Mouse (Mus musculus) cerebellum, postnatal 25 days (tissue): ENCODE data around the gene Etnppl.

Source experiments
- DNase-seq, 2 experiments: peaks; one replicate each; pipeline ENCODE4 v3.0.0; 2021; ENCODE audit warnings: mixed read lengths in 2 of 2

Gene Etnppl

GRCm38 (mm10) chr3:130617439-130617898 lies at the start of gene Etnppl:
Gene Etnppl (plus strand): TSS chr3:130617448.
- peak in 1 of 2 experiments; percentile 9 for DNase-seq

GRCm38 (mm10) chr3:130568331-130569095 lies 48.7 kb upstream of the Etnppl start:
- DNase-seq, result no peak

- no peak for DNase-seq
Measured at GRCm38 (mm10) chr3:130573243-130573642, 44.0 kb upstream of the Etnppl start.

- DNase-seq, result peak in 1 of 2 experiments; percentile 31
Measured at GRCm38 (mm10) chr3:130574652-130575051, 42.6 kb upstream of the Etnppl start.

- peak in 1 of 2 experiments; percentile 7 for DNase-seq
Measured at GRCm38 (mm10) chr3:130576683-130577082, 40.6 kb upstream of the Etnppl start.

- DNase-seq, result peak in 1 of 2 experiments; percentile 14
Measured at GRCm38 (mm10) chr3:130579501-130579900, 37.7 kb upstream of the Etnppl start.

- DNase-seq, result no peak
Measured at GRCm38 (mm10) chr3:130581577-130581976, 35.7 kb upstream of the Etnppl start.

GRCm38 (mm10) chr3:130582903-130583664 lies 34.2 kb upstream of the Etnppl start:
- no peak for DNase-seq

- no peak for DNase-seq
Measured at GRCm38 (mm10) chr3:130584007-130584406, 33.2 kb upstream of the Etnppl start.

GRCm38 (mm10) chr3:130595050-130595449 lies 22.2 kb upstream of the Etnppl start:
- DNase-seq, result no peak

- no peak for DNase-seq
Measured at GRCm38 (mm10) chr3:130601491-130601890, 15.8 kb upstream of the Etnppl start.

GRCm38 (mm10) chr3:130607924-130608323 lies 9.3 kb upstream of the Etnppl start:
- peak in 1 of 2 experiments; percentile 9 for DNase-seq

GRCm38 (mm10) chr3:130614444-130614843 lies 2.8 kb upstream of the Etnppl start:
- DNase-seq, result no peak

- DNase-seq, result no peak
Measured at GRCm38 (mm10) chr3:130615625-130616024, 1.6 kb upstream of the Etnppl start.

GRCm38 (mm10) chr3:130620517-130621146 lies 3.4 kb downstream of the Etnppl start:
- DNase-seq, result no peak

- DNase-seq, result no peak
Measured at GRCm38 (mm10) chr3:130628358-130628757, 11.1 kb downstream of the Etnppl start.

- DNase-seq, result no peak
Measured at GRCm38 (mm10) chr3:130633859-130634258, 16.6 kb downstream of the Etnppl start.

GRCm38 (mm10) chr3:130646110-130646810 lies 29.0 kb downstream of the Etnppl start:
- DNase-seq, result no peak

- no peak for DNase-seq
Measured at GRCm38 (mm10) chr3:130649569-130649968, 32.3 kb downstream of the Etnppl start.

GRCm38 (mm10) chr3:130660619-130661018 lies 43.4 kb downstream of the Etnppl start:
- DNase-seq, result no peak

GRCm38 (mm10) chr3:130662496-130662895 lies 45.2 kb downstream of the Etnppl start:
- DNase-seq, result no peak

GRCm38 (mm10) chr3:130671291-130671690 lies 54.0 kb downstream of the Etnppl start:
- DNase-seq, result no peak
